Mouse (Mus musculus) embryonic fibroblast, embryonic 13.5 days (primary cell): Measurements from ENCODE around the gene Fam221b. TPM values are rescaled to one million over a fixed set of nuclear protein-coding genes. Genes with fewer than 3 reads are reported as not detected.

Experiments used
- H3K27ac ChIP-seq: 2 replicates; pipeline ENCODE4 v1.5.1; 2012; ENCODE audit warnings: low read length, control low read depth, inconsistent platforms; ENCODE audit not compliant: insufficient read depth
- H3K4me1 ChIP-seq: 2 replicates; pipeline ENCODE4 v1.6.1; 2011; ENCODE audit warnings: low read length; ENCODE audit not compliant: control insufficient read depth, insufficient read depth
- H3K4me3 ChIP-seq: 2 replicates; pipeline ENCODE4 v1.5.1; 2011; ENCODE audit warnings: mild to moderate bottlenecking, control low read depth, low read length; ENCODE audit not compliant: insufficient read depth
- CTCF ChIP-seq: IDR thresholded peaks from 2 replicates; pipeline ENCODE4 v1.5.1; 2011; ENCODE audit warnings: mild to moderate bottlenecking, control low read depth, low read length, moderate library complexity, borderline replicate concordance; ENCODE audit not compliant: insufficient read depth
- POLR2A ChIP-seq: IDR thresholded peaks from 2 replicates; pipeline ENCODE4 v1.6.1; 2011; ENCODE audit warnings: low read depth, mild to moderate bottlenecking, control low read depth, low read length, moderate library complexity
- polyA plus RNA-seq: library from polyadenylated mRNA; stranded (reverse); fragments of >200 nt; gene quantifications from 2 replicates; pipeline ENCODE4 v1.2.4, GENCODE M21; 2011; ENCODE audit warnings: low read depth; ENCODE audit not compliant: missing spikeins, insufficient read length

The Fam221b gene
- polyA plus RNA-seq, 1 experiment = 0.67 TPM

DNA sequence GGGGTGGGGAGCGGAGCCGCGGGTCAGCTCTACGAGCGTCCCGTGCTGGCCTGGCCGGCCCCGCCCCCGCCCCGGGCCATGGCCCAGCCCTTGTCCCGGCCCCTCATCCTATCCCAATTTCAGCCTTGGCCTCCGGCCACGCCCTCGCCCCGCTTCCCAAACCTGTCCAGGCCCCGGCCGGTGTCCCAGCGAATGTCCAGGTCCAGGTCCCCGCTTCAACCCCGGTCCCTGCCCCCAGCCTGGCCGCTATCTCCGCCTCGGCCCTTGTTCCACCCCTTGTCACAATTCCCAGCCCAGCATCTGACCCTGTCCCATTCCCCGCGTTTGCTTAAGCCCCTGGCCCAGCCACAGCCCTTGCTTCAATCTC lies 466 bp upstream of the Fam221b start:
- TF ChIP-seq POLR2A (no peak; the same call in 1 of the 2 replicates), CTCF (no peak)
- Histone ChIP-seq H3K4me1 (no peaks in the 10 kb centered on the region), H3K4me3 (peak overlapping the region; percentile 48), H3K27ac (no peak overlapping the region)

GRCm38 (mm10) chr4:43666412-43666811 lies 2.5 kb downstream of the Fam221b start:
- Histone ChIP-seq H3K27ac (no peak overlapping the region), H3K4me1 (no peaks in the 10 kb centered on the region), H3K4me3 (no peak overlapping the region)
- TF ChIP-seq CTCF (no peak), POLR2A (no peak)

DNA sequence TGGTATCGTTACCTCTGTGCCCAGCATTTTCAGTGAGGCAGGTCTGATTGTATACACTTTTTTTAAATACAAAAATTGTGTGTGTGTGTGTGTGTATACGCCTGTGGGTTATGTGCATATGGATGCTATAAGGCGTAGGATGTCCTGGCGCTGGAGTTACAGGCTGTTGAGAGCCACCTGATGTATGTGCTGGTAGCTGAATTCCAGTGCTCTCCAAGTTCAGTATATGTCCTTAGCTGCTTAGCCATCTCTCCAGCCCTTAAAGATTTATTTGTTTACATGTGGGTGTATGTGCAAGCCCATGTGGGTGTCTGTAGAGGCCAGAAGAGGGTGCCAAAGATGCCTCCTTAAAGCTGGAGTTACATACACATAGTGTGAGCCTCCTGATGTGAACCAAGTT lies 11.8 kb downstream of the Fam221b start:
- H3K4me1 ChIP-seq = no peaks in the 10 kb centered on the region
- peak overlapping the region; percentile 11; the same call in 1 of the 2 replicates for H3K4me3 ChIP-seq
- no peak for TF ChIP-seq CTCF
- H3K27ac ChIP-seq = no peak overlapping the region

GRCm38 (mm10) chr4:43656339-43657109 lies 12.4 kb downstream of the Fam221b start, which contains the start of gene Hint2:
TSS of gene Hint2 (minus strand) at chr4:43656466.
- TF ChIP-seq POLR2A (peak; percentile 79), CTCF (no peak)

GRCm38 (mm10) chr4:43655656-43656338 lies 13.1 kb downstream of the Fam221b start:
- TF ChIP-seq POLR2A (no peak), CTCF (no peak)
- Histone ChIP-seq H3K4me3 (peak overlapping the region; percentile 71), H3K27ac (no peak overlapping the region), H3K4me1 (no peaks in the 10 kb centered on the region)

More at GRCm38 (mm10) chr4:43656339-43657109, 12.4 kb downstream of the Fam221b start, which contains the start of gene Hint2:
- Histone ChIP-seq H3K4me3 (peak within 1 kb of the TSS; percentile 71), H3K27ac (no peak within 1 kb of the TSS), H3K4me1 (no peaks in the 10 kb centered on the region)

DNA sequence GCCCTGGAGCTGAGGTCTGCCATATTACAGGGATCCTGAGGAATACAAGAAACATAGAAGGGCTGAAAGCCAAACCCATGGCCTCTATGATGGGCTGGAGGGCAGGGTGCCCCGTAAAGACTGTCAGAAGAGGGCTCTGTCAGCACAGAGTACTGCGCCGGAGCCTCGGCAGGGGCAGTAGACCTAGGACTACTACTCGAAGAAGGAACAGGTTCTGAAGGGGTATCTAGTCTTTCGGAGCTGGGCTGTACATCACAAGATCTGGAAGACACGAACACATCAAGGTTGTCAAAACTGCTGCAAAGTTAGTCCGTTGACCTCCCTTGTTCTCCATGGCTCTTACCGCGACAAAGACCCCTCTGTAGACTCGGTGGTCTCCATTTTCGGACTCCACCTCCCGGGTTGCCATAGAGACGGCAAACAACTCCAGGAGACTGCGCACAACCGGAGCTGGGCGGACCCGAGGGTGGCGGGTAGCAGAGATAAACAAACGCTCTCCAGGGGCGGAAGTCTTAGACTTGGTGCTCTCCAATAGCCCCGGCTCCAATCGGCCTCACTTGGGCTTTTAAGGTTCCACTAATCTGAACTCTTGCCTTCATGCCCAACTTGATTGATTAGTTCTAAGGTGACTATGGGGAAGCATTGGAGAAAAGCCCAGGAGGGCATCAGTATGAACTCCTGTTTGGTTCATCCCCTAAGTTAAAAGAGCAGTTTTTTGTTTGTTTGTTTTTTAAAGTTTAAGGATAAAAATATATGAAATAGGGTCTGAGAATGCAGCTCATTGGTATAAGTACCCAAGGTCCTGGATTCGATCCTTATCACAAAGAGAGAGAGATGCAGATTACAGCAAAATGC lies 15.6 kb downstream of the Fam221b start, which contains the start of gene Spag8:
Spag8 (minus strand) TSS at position 434 of the 855 bp plus-strand sequence.
- no peak for TF ChIP-seq CTCF
- 0 out of 2 replicates have a peak, but pooled peaks have one; percentile 12 for TF ChIP-seq POLR2A
- H3K27ac ChIP-seq = no peak within 1 kb of the TSS
- no peaks in the 10 kb centered on the region for H3K4me1 ChIP-seq
- no peak within 1 kb of the TSS for H3K4me3 ChIP-seq

- Histone ChIP-seq H3K27ac (no peak overlapping the region), H3K4me1 (no peaks in the 10 kb centered on the region), H3K4me3 (no peak overlapping the region)
- TF ChIP-seq CTCF (no peak), POLR2A (no peak)
Measured at GRCm38 (mm10) chr4:43652726-43653125, 16.2 kb downstream of the Fam221b start.

GRCm38 (mm10) chr4:43649783-43650182 lies 19.2 kb downstream of the Fam221b start:
- Histone ChIP-seq H3K4me3 (no peak overlapping the region), H3K27ac (no peak overlapping the region), H3K4me1 (no peaks in the 10 kb centered on the region)
- TF ChIP-seq CTCF (no peak), POLR2A (no peak)

DNA sequence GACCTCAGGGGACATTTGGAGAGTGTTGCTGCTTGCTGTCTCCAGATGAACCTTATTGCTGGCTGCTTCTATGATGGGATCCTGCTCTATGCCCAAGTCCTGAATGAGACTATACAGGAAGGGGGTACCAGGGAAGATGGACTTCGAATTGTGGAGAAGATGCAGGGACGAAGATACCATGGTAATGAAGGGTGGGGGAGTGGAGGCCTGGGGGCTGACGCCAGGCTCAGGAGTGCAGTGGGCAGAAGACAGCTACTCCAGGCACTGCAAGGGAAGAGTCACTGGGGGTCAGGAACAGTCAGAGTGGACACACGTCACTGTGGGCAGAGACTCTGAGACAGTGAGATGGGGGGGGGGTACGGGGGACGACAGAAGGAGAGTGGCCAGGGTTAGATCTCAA lies 28.5 kb downstream of the Fam221b start:
- H3K4me3 ChIP-seq = no peak overlapping the region
- no peak for TF ChIP-seq CTCF
- no peak for TF ChIP-seq POLR2A
- no peak overlapping the region for H3K27ac ChIP-seq
- H3K4me1 ChIP-seq = peaks cover 5% of the 10 kb centered on the region; the same call in 1 of the 2 replicates
